Mouse (Mus musculus) kidney, embryonic 14.5 days (tissue): ENCODE data around the gene Prl2a1. TPM values are rescaled to one million over a fixed set of nuclear protein-coding genes. Genes with fewer than 3 reads are reported as not detected.
"Not testable (repeated sequence)": the region's sequence is repeated elsewhere in the genome, so short reads cannot be mapped to it uniquely, and the experiment has no call there.

Experiments used
- ATAC-seq: fragments of 200-750 bp; cut with Nextera tagmentation; 2 replicates; pipeline ENCODE4 v1.8.0; 2017; ENCODE audit warnings: moderate number of reproducible peaks, mild to moderate bottlenecking, moderate TSS enrichment, moderate library complexity; ENCODE audit not compliant: low FRiP score, low TSS enrichment
- H3K27ac ChIP-seq: fragments of 300-500 bp; sonication (generic); 2 replicates; pipeline ENCODE4 v1.5.1; 2014; ENCODE audit warnings: low read depth, mild to moderate bottlenecking, low read length, moderate library complexity, mixed read lengths
- H3K27me3 ChIP-seq: fragments of 300-500 bp; sonication (generic); 2 replicates; pipeline ENCODE4 v1.6.1; 2014; ENCODE audit warnings: mild to moderate bottlenecking, low read length; ENCODE audit not compliant: control insufficient read depth, insufficient read depth
- H3K36me3 ChIP-seq: fragments of 300-500 bp; sonication (generic); 2 replicates; pipeline ENCODE4 v1.6.1; 2014; ENCODE audit warnings: low read length, mixed read lengths; ENCODE audit not compliant: control insufficient read depth, insufficient read depth
- H3K4me1 ChIP-seq: fragments of 300-500 bp; sonication (generic); 2 replicates; pipeline ENCODE4 v1.6.1; 2014; ENCODE audit warnings: low read length, mixed read lengths; ENCODE audit not compliant: control insufficient read depth, insufficient read depth
- H3K4me2 ChIP-seq: fragments of 300-500 bp; sonication (generic); replicated peaks from 2 replicates; pipeline ENCODE4 v1.6.1; 2014; ENCODE audit warnings: low read depth, mild to moderate bottlenecking, low read length
- H3K4me3 ChIP-seq: fragments of 300-500 bp; sonication (generic); 2 replicates; pipeline ENCODE4 v1.5.1; 2014; ENCODE audit warnings: mild to moderate bottlenecking, low read length
- H3K9ac ChIP-seq: fragments of 300-500 bp; sonication (generic); 2 replicates; pipeline ENCODE4 v1.6.1; 2014; ENCODE audit warnings: low read depth, mild to moderate bottlenecking, low read length, moderate library complexity
- H3K9me3 ChIP-seq: fragments of 300-500 bp; sonication (generic); 2 replicates; pipeline ENCODE4 v1.6.1; 2016; ENCODE audit warnings: low read length; ENCODE audit not compliant: control insufficient read depth
- WGBS: fragments of 180-500 bp; shearing (Covaris S2); extraction: QIAGEN DNeasy Blood & Tissue Kit; methylation state at CpG from one replicate; pipeline ENCODE4 v1.1.7; 2014; 5-methylcytosine and 5-hydroxymethylcytosine counted together
- polyA plus RNA-seq: library from polyadenylated mRNA; unstranded; fragments of >200 nt; fragmentation: Nextera tagmentation; extraction: Ambion mirVana; gene quantifications from 2 replicates; pipeline ENCODE4 v1.2.1, GENCODE M21; 2014

Prl2a1 gene
- not detected in 2 replicates for polyA plus RNA-seq

DNA sequence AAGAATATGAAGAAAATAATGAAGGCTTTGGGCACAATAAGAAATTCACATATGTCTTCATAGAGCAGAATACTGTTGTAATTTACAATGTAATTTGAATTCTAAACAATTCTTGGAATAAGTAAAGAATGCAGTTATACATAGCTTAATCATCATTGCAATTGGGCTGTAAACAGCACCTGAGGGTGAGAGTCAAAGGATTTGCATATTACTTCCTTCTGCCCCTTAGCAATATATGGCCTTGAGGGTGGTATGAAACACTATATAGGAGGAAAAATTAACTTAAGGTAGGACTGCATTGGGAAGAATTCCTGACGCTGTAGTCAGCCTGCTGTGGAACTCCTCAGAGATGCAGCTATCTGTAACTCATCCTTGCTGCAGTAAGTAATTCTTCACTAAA, at the start of gene Prl2a1:
Gene Prl2a1, plus strand, starts transcription at position 301 of the 400 bp plus-strand sequence.
- no peak within 1 kb of the TSS for H3K4me2 ChIP-seq
- H3K9ac ChIP-seq = no peak within 1 kb of the TSS
- H3K27me3 ChIP-seq = no peaks in the 10 kb centered on the region
- WGBS = 89% methylated on average over 1 of the region's 1 CpGs
- H3K27ac ChIP-seq = no peak within 1 kb of the TSS
- no peak within 1 kb of the TSS for H3K4me3 ChIP-seq
- no peaks in the 10 kb centered on the region for H3K36me3 ChIP-seq
- no peak for ATAC-seq
- no peaks in the 10 kb centered on the region for H3K9me3 ChIP-seq
- no peaks in the 10 kb centered on the region for H3K4me1 ChIP-seq

DNA sequence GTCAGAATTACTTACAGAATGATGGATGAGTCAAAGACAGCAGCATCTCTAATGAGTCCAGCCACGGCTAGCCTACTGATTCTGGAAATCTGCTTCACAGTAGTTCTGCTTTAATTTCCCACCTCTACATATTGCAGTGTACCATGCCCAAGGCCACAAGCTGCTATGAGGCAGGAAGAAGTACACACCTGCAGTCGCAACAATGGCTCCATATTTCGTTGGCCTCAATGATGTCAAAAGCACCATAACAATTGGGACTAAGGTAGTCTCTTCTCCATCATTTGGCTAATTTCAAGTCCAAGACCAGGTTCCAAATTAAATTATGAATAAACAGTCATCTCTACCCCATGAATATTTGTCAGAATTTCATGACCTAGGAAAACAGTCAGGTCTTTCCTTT, 20.8 kb upstream of the Prl2a1 start, which contains the start of gene Prl7c1:
Gene Prl7c1, minus strand, starts transcription at position 101 of the 400 bp plus-strand sequence.
- ATAC-seq, H3K36me3 ChIP-seq, H3K4me2 ChIP-seq, H3K9ac ChIP-seq, H3K27ac ChIP-seq, H3K9me3 ChIP-seq, H3K27me3 ChIP-seq, H3K4me3 ChIP-seq, H3K4me1 ChIP-seq: not testable (repeated sequence)
- WGBS = 89% methylated on average over 2 of the region's 3 CpGs

DNA sequence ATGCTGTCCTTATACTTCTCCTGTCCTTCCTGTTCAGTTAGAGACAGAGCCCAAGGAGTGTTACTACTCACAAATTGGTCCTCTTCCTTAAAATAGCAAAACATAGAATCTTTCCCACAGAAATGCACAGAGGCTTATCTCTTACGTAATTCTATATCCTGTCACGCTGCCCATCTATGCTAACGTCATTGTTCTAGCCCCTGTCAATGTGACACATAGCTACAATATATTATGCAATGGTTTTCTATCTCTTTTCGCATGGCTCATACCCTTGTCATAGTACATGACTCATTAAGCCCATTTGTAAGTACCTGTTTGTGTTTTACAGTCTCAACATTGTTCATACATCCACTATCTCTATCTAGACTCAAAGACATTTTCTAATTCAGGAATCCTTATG, 2.2 kb upstream of the Prl2a1 start:
- Histone ChIP-seq H3K4me2 (no peak overlapping the region), H3K27me3 (no peaks in the 10 kb centered on the region), H3K9me3 (no peaks in the 10 kb centered on the region), H3K4me3 (no peak overlapping the region), H3K27ac (no peak overlapping the region), H3K4me1 (no peaks in the 10 kb centered on the region), H3K36me3 (no peaks in the 10 kb centered on the region), H3K9ac (no peak overlapping the region)
- no peak for ATAC-seq
- WGBS = 82% methylated on average over 4 of the region's 4 CpGs

DNA sequence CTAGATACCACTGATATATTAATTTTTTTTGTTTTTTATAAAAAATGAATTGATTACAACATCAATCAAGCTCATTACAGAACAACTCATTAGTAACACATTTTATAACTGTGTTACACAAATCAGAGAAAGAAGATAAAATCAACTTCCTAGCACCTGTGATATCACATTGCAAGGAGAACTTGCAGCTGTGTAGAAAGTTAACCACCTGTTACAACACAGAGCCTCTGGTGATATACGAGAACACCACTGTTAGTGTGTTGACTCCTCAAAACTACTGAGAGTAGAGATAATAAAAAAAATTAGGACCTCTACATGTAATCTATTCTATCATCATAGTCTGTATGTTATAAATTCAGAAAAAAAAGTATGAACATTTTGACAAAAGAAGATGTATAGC, 1.3 kb downstream of the Prl2a1 start:
- Histone ChIP-seq H3K4me2 (no peak overlapping the region), H3K9ac (no peak overlapping the region), H3K27me3 (no peaks in the 10 kb centered on the region), H3K4me1 (no peaks in the 10 kb centered on the region), H3K9me3 (no peaks in the 10 kb centered on the region), H3K36me3 (no peaks in the 10 kb centered on the region), H3K4me3 (no peak overlapping the region), H3K27ac (no peak overlapping the region)
- ATAC-seq = no peak
- WGBS = 54% methylated on average over 1 of the region's 1 CpGs

DNA sequence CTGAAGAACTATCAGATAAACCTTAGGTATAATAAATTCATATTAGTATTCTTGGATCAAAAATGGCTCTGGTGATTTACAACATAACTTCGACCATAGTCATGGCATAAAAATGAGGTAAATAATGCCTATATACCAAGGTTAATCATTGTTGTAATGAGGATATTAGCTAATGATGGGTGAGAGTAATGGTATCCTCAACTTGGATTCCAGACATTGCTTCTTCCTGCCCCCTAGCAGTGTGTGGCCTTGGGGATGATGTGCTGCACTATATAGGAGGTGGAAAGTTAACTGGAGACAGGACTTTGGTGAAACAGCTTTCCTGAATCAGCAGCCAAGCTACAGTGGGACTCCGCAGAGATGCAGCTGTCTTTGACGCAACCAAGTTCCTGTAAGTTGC, 47.6 kb downstream of the Prl2a1 start, which contains the start of gene Prl2c1:
Gene Prl2c1, plus strand, starts transcription at position 301 of the 400 bp plus-strand sequence.
- no peak for ATAC-seq
- no peak within 1 kb of the TSS for H3K4me2 ChIP-seq
- WGBS = 95% methylated on average over 3 of the region's 3 CpGs
- H3K4me1 ChIP-seq = no peaks in the 10 kb centered on the region
- no peaks in the 10 kb centered on the region for H3K9me3 ChIP-seq
- H3K27me3 ChIP-seq = no peaks in the 10 kb centered on the region
- no peaks in the 10 kb centered on the region for H3K36me3 ChIP-seq
- H3K27ac ChIP-seq = no peak within 1 kb of the TSS
- no peak within 1 kb of the TSS for H3K9ac ChIP-seq
- no peak within 1 kb of the TSS for H3K4me3 ChIP-seq

Other genes starting within 250 kb of the Prl2a1 start
- not detected in 2 replicates for gene Prl8a9, start 237.0 kb upstream of the Prl2a1 start, polyA plus RNA-seq
- not detected in 2 replicates for gene Prl8a1, start 219.5 kb upstream of the Prl2a1 start, polyA plus RNA-seq
- gene Prl7b1, start 191.1 kb upstream of the Prl2a1 start, polyA plus RNA-seq = not detected in 2 replicates
- not detected in 2 replicates for gene Prl7a1, start 159.2 kb upstream of the Prl2a1 start, polyA plus RNA-seq
- not detected in 2 replicates for gene Prl7a2, start 133.6 kb upstream of the Prl2a1 start, polyA plus RNA-seq
- gene Prl7d1, start 84.9 kb upstream of the Prl2a1 start, polyA plus RNA-seq = not detected in 2 replicates
- not detected in 2 replicates for gene Prl7c1, start 20.9 kb upstream of the Prl2a1 start, polyA plus RNA-seq
- gene Prl2c1, start 47.7 kb downstream of the Prl2a1 start, polyA plus RNA-seq = not detected in 2 replicates
- not detected in 2 replicates for gene Prl4a1, start 214.6 kb downstream of the Prl2a1 start, polyA plus RNA-seq